Mouse (Mus musculus) liver, embryonic 12.5 days (tissue): ENCODE results near the gene Brca1. TPM values are rescaled to one million over a fixed set of nuclear protein-coding genes. Genes with fewer than 3 reads are reported as not detected.
"Not testable (repeated sequence)": the region's sequence is repeated elsewhere in the genome, so short reads cannot be mapped to it uniquely, and the experiment has no call there.

Experiments used
- ATAC-seq: fragments of 200-750 bp; cut with Nextera tagmentation; 2 replicates; pipeline ENCODE4 v1.8.0; 2017; ENCODE audit warnings: moderate number of reproducible peaks, mild to moderate bottlenecking, moderate library complexity
- H3K27ac ChIP-seq: fragments of 300-500 bp; sonication (generic); 2 replicates; pipeline ENCODE4 v1.5.1; 2016; ENCODE audit warnings: mild to moderate bottlenecking
- H3K27me3 ChIP-seq: fragments of 300-500 bp; sonication (generic); replicated peaks from 2 replicates; pipeline ENCODE4 v1.6.1; 2016; ENCODE audit warnings: mild to moderate bottlenecking, moderate library complexity
- H3K36me3 ChIP-seq: fragments of 300-500 bp; sonication (generic); 2 replicates; pipeline ENCODE4 v1.6.1; 2016; ENCODE audit warnings: mild to moderate bottlenecking, moderate library complexity
- H3K4me1 ChIP-seq: fragments of 300-500 bp; sonication (generic); 2 replicates; pipeline ENCODE4 v1.6.1; 2016
- H3K4me2 ChIP-seq: fragments of 300-500 bp; sonication (generic); 2 replicates; pipeline ENCODE4 v1.6.1; 2016; ENCODE audit warnings: mild to moderate bottlenecking, moderate library complexity
- H3K4me3 ChIP-seq: fragments of 300-500 bp; sonication (generic); 2 replicates; pipeline ENCODE4 v1.5.1; 2016; ENCODE audit warnings: mild to moderate bottlenecking, moderate library complexity
- H3K9ac ChIP-seq: fragments of 300-500 bp; sonication (generic); 2 replicates; pipeline ENCODE4 v1.6.1; 2016; ENCODE audit warnings: mild to moderate bottlenecking, moderate library complexity
- H3K9me3 ChIP-seq: fragments of 300-500 bp; sonication (generic); replicated peaks from 2 replicates; pipeline ENCODE4 v1.6.1; 2016; ENCODE audit warnings: mild to moderate bottlenecking, moderate library complexity
- WGBS: fragments of 180-500 bp; shearing (Covaris S2); methylation state at CpG from one replicate; pipeline ENCODE4 v1.1.7; 2016; ENCODE audit not compliant: insufficient replicate concordance; 5-methylcytosine and 5-hydroxymethylcytosine counted together
- polyA plus RNA-seq: library from polyadenylated mRNA; unstranded; fragments of >200 nt; fragmentation: Nextera tagmentation; extraction: Ambion mirVana; gene quantifications from 2 replicates; pipeline ENCODE4 v1.2.1, GENCODE M21; 2016

The Brca1 gene
- polyA plus RNA-seq, 1 experiment from 2014 or later, result 17.2 TPM

DNA sequence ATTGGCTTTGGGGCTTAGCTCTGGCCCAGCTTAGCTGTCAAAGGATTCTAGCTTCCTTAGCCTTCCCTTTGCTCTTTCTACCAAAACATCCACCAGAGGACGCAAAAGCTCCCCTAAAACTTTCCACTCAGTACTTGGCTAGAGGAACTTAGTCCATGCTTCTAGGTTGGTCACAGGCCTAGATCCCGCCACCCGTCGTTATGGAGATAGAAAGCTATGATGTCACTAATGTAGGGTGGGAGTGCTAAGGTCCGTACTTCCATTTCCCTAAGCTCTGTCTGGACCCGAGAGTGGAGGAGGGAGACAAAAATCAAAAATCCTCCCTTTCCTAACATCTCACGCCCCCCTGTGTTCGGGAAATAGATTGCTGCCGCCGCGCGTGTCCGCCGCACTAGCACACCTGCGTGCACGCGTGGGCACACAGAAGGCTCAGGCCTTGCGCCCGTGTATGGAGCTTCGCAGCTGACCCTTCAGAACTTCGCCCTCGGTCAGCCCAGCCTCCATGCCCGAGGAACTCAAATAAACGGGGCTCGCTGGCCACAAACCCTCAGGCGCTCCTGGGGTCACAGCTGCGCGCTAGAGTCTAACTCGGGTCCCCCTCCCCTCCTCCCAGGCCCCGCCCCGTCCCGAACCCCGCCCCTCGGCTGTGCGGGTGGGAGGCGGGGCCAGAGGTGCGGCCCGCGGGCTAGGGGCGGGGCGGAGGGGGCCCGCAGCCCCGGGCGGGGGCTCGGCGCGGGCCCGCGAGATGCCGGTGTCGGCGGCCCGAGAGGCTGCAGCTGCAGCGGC lies 84.1 kb downstream of the Brca1 start:
- H3K9ac ChIP-seq, result peak overlapping the region; percentile 73
- H3K9me3 ChIP-seq, result no peaks in the 10 kb centered on the region
- WGBS, result under 1% methylated on average over 44 of the region's 54 CpGs
- H3K4me1 ChIP-seq, result peaks cover 64% of the 10 kb centered on the region
- no peaks in the 10 kb centered on the region for H3K36me3 ChIP-seq
- H3K27me3 ChIP-seq, result peaks cover 81% of the 10 kb centered on the region
- peak overlapping the region; percentile 74 for H3K4me3 ChIP-seq
- peak overlapping the region; percentile 100 for H3K4me2 ChIP-seq
- peak; percentile 67 for ATAC-seq
- no peak overlapping the region for H3K27ac ChIP-seq

DNA sequence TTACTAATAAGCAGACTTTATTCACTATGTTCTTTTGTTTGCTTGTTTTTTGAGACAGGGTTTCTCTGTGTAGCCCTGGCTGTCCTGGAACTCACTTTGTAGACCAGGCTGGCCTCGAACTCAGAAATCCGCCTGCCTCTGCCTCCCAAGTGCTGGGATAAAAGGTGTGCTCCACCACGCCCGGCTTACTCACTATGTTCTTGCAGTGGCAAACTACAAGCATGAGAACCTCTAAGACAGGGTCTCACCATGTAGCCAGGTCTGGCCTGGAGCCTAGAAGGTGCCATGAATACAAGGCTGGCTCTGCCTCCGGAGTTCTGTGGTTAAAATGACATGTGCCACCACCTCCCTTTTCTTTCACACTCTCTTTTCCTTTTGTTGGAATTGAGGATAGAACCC lies 85.2 kb downstream of the Brca1 start:
- H3K27me3 ChIP-seq, result peaks cover 71% of the 10 kb centered on the region
- H3K9me3 ChIP-seq, H3K27ac ChIP-seq, ATAC-seq, H3K36me3 ChIP-seq: not testable (repeated sequence)
- peak overlapping the region; percentile 99 for H3K4me2 ChIP-seq
- 0 out of 2 replicates have a peak overlapping the region, but pooled peaks have one; percentile 69 for H3K9ac ChIP-seq
- H3K4me3 ChIP-seq, result peak overlapping the region; percentile 71
- H3K4me1 ChIP-seq, result peaks cover 72% of the 10 kb centered on the region
- WGBS, result 57% methylated on average over 5 of the region's 5 CpGs

DNA sequence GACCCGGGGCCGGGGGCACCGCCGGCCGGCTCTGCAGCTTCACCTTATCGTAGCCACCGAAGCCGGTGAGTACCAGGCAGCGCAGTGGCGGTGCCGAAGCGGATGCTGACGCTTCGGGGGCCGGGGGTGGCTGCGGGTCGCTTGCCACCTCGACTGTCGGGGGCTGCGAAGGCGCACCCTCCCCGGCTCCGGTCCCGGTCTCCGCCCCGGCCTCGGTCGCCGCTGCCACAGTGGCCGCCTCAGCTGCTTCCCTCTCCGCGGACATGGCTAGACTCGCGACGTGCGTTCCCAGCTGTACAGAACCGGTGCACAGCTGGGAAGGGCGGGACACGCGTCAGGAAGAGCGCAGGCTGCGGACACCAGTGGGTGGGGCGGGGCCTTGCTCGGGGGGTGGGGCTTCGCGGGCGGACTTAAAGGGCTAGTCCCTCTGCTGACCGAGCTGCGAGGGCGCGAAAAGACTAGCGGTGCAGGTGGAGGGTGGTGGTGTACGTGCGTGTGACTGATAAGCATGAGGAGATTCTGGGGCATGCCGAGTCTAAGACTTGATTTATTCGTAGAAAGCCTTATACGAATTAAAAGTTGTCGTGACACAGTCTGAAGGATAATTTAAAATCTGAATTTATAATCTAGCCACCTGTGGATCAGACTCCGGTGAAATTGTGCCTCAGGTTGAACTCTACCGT lies 85.7 kb downstream of the Brca1 start, which contains the start of gene Vat1:
Gene Vat1 (minus strand): TSS at position 362 of the 683 bp plus-strand sequence.
- H3K4me3 ChIP-seq, result peak within 1 kb of the TSS; percentile 71
- ATAC-seq, result peak; percentile 66
- peaks cover 13% of the 10 kb centered on the region for H3K36me3 ChIP-seq
- H3K9me3 ChIP-seq, result no peaks in the 10 kb centered on the region
- under 1% methylated on average over 59 of the region's 60 CpGs for WGBS
- peaks cover 66% of the 10 kb centered on the region for H3K27me3 ChIP-seq
- H3K4me1 ChIP-seq, result peaks cover 72% of the 10 kb centered on the region
- peak within 1 kb of the TSS; percentile 69 for H3K9ac ChIP-seq
- H3K4me2 ChIP-seq, result peak within 1 kb of the TSS; percentile 100
- H3K27ac ChIP-seq, result peak within 1 kb of the TSS; percentile 63

DNA sequence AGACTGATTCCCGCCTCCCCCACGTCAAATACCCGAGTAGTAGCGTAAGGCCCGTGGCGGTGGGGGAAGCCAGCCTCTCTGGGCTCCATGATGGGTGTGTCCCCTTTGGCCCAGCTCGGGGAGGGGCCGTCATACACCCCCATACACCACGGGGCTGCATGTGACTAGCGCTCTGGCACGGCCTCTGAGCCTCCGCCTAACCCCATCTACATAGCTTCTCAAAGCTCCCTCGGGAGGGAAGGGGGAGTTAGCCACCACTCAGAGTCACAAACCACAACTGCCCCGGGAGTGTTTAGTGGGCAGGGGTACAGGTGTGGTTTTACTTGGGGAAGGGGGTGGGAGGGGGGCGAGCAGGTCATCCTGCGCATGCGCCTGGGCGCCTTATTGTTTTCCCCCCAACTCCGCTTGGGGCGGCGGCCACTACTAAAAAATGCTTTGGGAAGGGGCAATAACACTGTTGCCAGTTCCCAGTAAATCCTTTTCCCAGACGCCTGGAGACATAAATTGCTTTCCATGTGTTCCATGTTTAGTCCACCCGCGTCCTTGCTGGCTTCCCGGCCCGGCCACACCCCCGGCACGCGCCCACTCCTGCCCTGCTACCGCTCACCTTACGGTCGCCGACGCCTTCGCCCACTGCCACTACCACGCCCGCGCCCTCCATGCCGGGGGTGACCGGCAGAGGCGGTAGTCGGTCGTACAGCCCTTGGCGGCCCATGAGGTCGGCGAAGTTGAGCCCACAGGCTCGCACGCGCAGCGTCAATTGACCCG lies 86.5 kb downstream of the Brca1 start:
- WGBS, result under 1% methylated on average over 51 of the region's 51 CpGs
- H3K4me1 ChIP-seq, result peaks cover 73% of the 10 kb centered on the region

DNA sequence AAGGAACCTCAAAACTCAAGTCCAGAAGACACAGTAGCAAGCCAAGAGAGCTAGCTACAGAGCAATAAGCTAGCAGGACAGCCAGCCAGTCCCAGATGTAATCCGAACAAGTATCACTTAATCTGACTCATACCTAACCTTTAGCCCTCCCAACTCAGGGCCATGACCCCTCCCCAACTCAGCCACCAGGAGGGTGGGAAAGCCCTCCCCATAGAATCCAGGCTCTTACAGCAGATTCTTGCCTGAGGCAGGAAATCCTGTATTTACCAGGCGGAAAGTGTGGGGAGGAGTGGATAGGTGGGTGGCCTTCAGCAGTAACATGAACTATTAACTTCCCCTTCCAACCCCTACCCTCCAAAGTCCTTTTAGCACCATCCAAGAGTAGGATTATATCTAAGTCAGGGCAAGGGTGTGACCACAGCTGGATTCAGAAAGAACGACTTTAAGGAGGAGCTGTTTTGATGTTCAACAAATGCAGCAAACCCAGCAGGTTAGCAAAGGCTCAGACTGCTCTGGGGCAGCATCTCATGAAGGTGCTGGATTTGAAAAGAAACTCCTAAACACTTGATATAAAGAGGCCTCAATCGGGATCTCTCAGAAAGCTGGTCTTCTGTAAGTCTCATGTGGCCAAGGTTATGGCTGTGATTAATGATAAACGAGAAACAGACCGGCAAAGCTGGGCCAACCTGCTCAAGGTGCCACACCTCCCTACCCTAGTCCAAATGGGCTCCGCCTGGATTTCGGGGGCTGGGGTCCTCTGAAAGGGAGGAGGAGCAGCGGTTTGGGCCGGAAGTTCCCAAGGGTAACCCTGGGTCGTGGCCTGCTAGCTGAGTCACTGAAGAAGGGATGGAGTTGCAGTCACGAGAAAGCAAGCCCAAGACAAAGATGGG lies 87.3 kb downstream of the Brca1 start, which contains the start of gene Rnd2:
Gene Rnd2 (plus strand): TSS at position 789 of the 890 bp plus-strand sequence.
- peaks cover 28% of the 10 kb centered on the region for H3K36me3 ChIP-seq
- 10% methylated on average over 12 of the region's 12 CpGs for WGBS
- no peaks in the 10 kb centered on the region for H3K9me3 ChIP-seq
- H3K4me2 ChIP-seq, result peak within 1 kb of the TSS; percentile 99
- peak within 1 kb of the TSS; percentile 71 for H3K4me3 ChIP-seq
- ATAC-seq, result no peak
- H3K27ac ChIP-seq, result peak within 1 kb of the TSS; percentile 63
- H3K9ac ChIP-seq, result peak within 1 kb of the TSS; percentile 69
- H3K4me1 ChIP-seq, result peaks cover 81% of the 10 kb centered on the region
- H3K27me3 ChIP-seq, result peaks cover 52% of the 10 kb centered on the region

More for the DNA sequence above, 86.5 kb downstream of the Brca1 start:
- ATAC-seq, result peak; percentile 28; the same call in 1 of the 2 replicates
- Histone ChIP-seq H3K36me3 (peaks cover 20% of the 10 kb centered on the region), H3K4me3 (peak overlapping the region; percentile 71), H3K27ac (peak overlapping the region; percentile 63), H3K4me2 (peak overlapping the region; percentile 99), H3K27me3 (peaks cover 58% of the 10 kb centered on the region), H3K9me3 (no peaks in the 10 kb centered on the region), H3K9ac (peak overlapping the region; percentile 69)

DNA sequence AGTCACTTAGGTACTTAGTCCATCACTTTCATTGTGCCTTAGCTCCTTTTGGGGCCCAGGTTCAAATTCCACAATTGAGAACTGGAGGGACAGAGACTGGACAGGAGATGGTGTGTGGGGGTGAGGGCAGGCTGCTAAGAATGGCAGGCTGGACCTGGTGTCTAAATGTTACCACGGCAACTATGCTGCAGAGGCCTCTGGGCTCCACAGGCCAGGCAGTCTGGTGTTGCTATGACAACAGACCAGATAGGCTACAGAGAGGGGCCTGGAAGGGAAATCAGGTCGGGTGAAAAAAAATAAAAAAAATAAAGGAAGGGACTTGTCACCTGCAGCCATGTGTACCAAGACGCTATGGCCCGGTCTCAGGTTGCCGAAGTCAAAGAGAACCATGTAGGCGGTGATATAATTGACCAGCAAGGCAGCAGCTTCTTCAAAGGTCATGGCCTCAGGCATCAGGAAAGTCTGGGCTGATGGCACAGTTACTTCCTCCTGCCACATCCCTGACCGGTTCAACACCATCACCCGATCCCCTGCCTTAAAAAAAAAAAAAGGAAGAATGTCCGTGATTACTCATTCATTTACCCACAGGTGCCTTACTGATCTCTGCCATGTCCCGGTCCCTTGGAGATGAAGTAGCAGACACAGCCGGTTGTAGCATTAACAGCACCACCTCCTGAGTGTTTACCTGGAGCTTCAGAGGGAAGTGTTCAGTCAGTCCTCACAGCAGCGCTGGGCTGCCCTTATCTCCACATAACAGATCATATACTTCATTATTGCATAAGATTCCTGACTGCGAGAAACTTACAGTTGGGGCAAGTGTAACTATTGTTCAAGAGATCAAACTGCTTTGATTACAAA lies 88.9 kb downstream of the Brca1 start:
- H3K9ac ChIP-seq, result no peak overlapping the region
- 28% methylated on average over 13 of the region's 13 CpGs for WGBS
- H3K4me3 ChIP-seq, result no peak overlapping the region
- no peak overlapping the region for H3K27ac ChIP-seq
- H3K4me2 ChIP-seq, result peak overlapping the region; percentile 99; the same call in 1 of the 2 replicates
- peaks cover 75% of the 10 kb centered on the region for H3K4me1 ChIP-seq
- peaks cover 45% of the 10 kb centered on the region for H3K36me3 ChIP-seq
- H3K9me3 ChIP-seq, result no peaks in the 10 kb centered on the region
- no peak for ATAC-seq
- H3K27me3 ChIP-seq, result peaks cover 39% of the 10 kb centered on the region

DNA sequence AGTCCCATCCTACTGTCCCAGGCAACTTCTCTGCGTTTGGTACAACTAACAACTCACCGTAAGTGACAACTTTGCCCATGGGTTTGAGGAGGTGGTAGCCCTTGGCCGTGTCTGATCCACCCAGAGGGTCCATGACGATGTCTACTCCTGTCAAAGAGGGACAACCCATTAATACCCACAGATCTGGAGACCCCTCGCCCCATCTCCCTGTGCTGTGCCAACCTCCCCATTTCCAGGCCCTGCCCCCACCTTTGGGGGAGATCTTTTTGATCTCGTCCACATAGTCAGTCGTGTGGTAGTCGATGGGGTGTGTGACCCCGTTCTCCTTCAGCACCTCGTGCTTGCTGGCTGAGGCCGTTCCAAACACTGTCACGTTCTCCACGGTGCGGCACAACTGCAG lies 89.6 kb downstream of the Brca1 start:
- Histone ChIP-seq H3K9me3 (no peaks in the 10 kb centered on the region), H3K4me3 (no peak overlapping the region), H3K4me2 (no peak overlapping the region), H3K9ac (no peak overlapping the region), H3K36me3 (peaks cover 51% of the 10 kb centered on the region), H3K27me3 (peaks cover 33% of the 10 kb centered on the region), H3K27ac (no peak overlapping the region), H3K4me1 (peaks cover 69% of the 10 kb centered on the region)
- ATAC-seq, result no peak
- WGBS, result 82% methylated on average over 14 of the region's 14 CpGs

DNA sequence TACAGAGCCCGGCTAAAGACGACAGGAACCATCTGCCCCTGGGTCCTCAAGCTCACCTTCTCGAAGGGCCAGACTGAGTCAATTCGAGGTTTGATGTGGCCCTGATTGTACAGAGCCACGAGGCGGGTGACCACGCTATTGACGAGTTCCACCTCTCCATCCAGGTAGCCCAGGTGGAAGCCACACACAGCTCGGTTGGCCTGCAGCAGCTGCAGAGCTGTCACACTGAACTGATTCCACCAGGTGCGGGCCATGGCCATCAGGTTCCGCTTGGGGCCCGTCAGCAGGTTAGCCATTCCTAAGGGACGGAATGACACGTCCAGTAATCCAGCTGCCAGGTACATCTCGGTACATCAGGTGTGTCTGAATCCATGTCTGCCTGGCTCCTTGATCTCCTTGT lies 91.4 kb downstream of the Brca1 start:
- WGBS, result 84% methylated on average over 15 of the region's 15 CpGs
- Histone ChIP-seq H3K4me3 (no peak overlapping the region), H3K27ac (no peak overlapping the region), H3K4me1 (peaks cover 51% of the 10 kb centered on the region), H3K27me3 (peaks cover 17% of the 10 kb centered on the region), H3K4me2 (no peak overlapping the region), H3K9ac (no peak overlapping the region), H3K9me3 (no peaks in the 10 kb centered on the region), H3K36me3 (peaks cover 62% of the 10 kb centered on the region)
- no peak for ATAC-seq

DNA sequence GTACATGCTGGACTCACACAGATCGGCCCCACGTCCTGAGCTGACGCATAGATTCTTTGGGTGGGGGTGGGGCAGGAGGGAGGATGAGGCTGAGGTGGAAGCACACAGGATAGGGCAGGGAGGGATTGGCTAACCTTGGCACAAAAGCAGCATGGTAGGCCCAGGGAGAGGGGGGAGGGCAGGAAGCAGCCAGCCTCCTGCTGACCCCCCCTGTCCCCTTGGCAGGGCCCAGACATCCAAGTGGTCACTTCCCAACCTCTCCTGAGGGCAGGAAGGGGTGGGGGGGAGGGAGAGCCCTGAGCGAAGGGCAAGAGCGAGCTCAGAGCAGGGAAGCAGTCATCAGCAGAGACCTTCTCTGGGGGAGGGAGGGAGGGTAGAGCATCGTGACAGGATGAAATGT lies 92.0 kb downstream of the Brca1 start:
- H3K9ac ChIP-seq, result no peak overlapping the region
- peaks cover 44% of the 10 kb centered on the region for H3K4me1 ChIP-seq
- no peak overlapping the region for H3K27ac ChIP-seq
- H3K36me3 ChIP-seq, result peaks cover 62% of the 10 kb centered on the region
- peaks cover 11% of the 10 kb centered on the region for H3K27me3 ChIP-seq
- no peak overlapping the region for H3K4me2 ChIP-seq
- H3K9me3 ChIP-seq, result no peaks in the 10 kb centered on the region
- 0 out of 2 replicates have a peak, but pooled peaks have one; percentile 17 for ATAC-seq
- WGBS, result 73% methylated on average over 6 of the region's 6 CpGs
- H3K4me3 ChIP-seq, result no peak overlapping the region

DNA sequence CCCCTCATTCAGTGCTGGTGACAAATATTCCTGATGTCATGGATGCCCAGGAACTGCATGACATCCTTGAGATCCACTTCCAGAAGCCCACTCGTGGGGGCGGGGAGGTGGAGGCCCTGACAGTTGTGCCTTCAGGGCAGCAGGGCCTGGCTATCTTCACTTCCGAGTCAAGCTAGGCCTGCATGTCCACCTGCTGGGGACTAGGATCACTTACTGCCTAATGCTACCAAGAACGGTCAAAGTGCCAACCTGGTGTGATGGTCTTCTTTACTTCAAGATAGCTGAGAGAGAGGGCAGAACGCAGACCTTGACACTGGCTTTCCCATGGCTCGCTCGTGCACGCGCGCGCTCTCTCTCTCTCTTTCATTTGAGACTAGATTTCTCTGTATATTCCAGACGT lies 93.5 kb downstream of the Brca1 start:
- WGBS, result 84% methylated on average over 12 of the region's 12 CpGs
- Histone ChIP-seq H3K9ac (no peak overlapping the region), H3K27ac (no peak overlapping the region), H3K27me3 (no peaks in the 10 kb centered on the region), H3K4me2 (no peak overlapping the region), H3K4me1 (peaks cover 29% of the 10 kb centered on the region), H3K9me3 (no peaks in the 10 kb centered on the region), H3K36me3 (peaks cover 70% of the 10 kb centered on the region), H3K4me3 (no peak overlapping the region)
- ATAC-seq, result no peak
